Mouse (Mus musculus): ENCODE measurements at regions not wholly inside any gene's neighbourhood (a gene's known extent, or its start where the extent isn't known, plus 50 kb on each side); places are given as distances from the start of the nearest gene placed in this dataset.

GRCm38 (mm10) chr1:76427439-76427838 lies 881.4 kb downstream of the Slc4a3 start:
- ATAC-seq, result no peak
- Histone ChIP-seq H3K27ac (ENCODE audit: low read length) (no peak overlapping the region), H3K9ac (ENCODE audit: low read depth, low read length) (no peak overlapping the region), H3K4me3 (ENCODE audit: low read depth, low read length) (no peak overlapping the region), H3K36me3 (ENCODE audit: control insufficient read depth, insufficient read depth, low read length) (no peaks in the 10 kb centered on the region), H3K27me3 (ENCODE audit: control insufficient read depth, insufficient read depth, low read depth, low read length) (no peaks in the 10 kb centered on the region), H3K4me1 (ENCODE audit: control insufficient read depth, insufficient read depth, low read length) (no peaks in the 10 kb centered on the region), H3K4me2 (ENCODE audit: low read length) (no peak overlapping the region), H3K9me3 (replicated peaks; ENCODE audit: control insufficient read depth, low read length, poor library complexity, severe bottlenecking) (no peaks in the 10 kb centered on the region)
- 89% methylated on average over 7 of the region's 7 CpGs for WGBS

DNA sequence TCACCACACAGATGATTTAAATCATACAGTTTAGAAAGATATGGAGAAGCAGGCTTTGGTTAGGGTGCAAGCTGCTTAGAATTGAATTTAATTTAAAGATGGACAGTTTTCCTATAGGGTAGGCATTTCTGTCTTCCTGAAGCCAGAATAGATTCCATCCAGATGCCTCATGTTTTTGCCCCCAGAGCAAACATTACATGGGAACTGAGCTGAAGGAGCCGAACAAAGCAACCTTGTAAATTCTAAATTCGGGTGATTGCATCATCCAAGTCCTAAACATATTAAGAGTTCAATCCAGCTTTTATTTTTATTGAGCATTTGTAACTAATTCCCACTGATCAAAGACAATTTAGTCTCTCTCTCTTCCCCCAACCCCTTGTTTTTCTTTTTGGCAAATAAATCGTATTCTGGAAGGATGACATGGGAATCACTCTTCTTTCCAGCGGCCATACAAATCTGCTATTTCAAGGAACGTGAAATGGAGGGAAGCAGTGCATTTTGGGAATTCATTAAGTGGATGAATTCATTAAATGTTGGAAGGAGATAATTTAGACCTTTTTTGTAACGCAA lies 884.1 kb downstream of the Slc4a3 start:
- Histone ChIP-seq H3K4me1 (ENCODE audit: control insufficient read depth, insufficient read depth, low read length) (peaks cover 5% of the 10 kb centered on the region), H3K27ac (ENCODE audit: low read length) (no peak overlapping the region), H3K9me3 (replicated peaks; ENCODE audit: control insufficient read depth, low read length, poor library complexity, severe bottlenecking) (no peaks in the 10 kb centered on the region), H3K9ac (ENCODE audit: low read depth, low read length) (no peak overlapping the region), H3K27me3 (ENCODE audit: control insufficient read depth, insufficient read depth, low read depth, low read length) (no peaks in the 10 kb centered on the region; the same call in 1 of the 2 replicates), H3K4me3 (ENCODE audit: low read depth, low read length) (no peak overlapping the region), H3K4me2 (ENCODE audit: low read length) (no peak overlapping the region), H3K36me3 (ENCODE audit: control insufficient read depth, insufficient read depth, low read length) (no peaks in the 10 kb centered on the region)
- ATAC-seq, result no peak
- 65% methylated on average over 6 of the region's 6 CpGs for WGBS

- Histone ChIP-seq H3K9me3 (replicated peaks; ENCODE audit: control insufficient read depth, low read length, poor library complexity, severe bottlenecking) (no peaks in the 10 kb centered on the region), H3K9ac (ENCODE audit: low read depth, low read length) (no peak overlapping the region), H3K36me3 (ENCODE audit: control insufficient read depth, insufficient read depth, low read length) (no peaks in the 10 kb centered on the region), H3K4me2 (ENCODE audit: low read length) (no peak overlapping the region), H3K4me3 (ENCODE audit: low read depth, low read length) (no peak overlapping the region), H3K27ac (ENCODE audit: low read length) (no peak overlapping the region), H3K4me1 (ENCODE audit: control insufficient read depth, insufficient read depth, low read length) (peaks cover 5% of the 10 kb centered on the region), H3K27me3 (ENCODE audit: control insufficient read depth, insufficient read depth, low read depth, low read length) (no peaks in the 10 kb centered on the region; the same call in 1 of the 2 replicates)
- no peak; the same call in 1 of the 2 replicates for ATAC-seq
- 10% methylated on average over 6 of the region's 6 CpGs for WGBS
Measured at GRCm38 (mm10) chr1:76433481-76433941, 887.4 kb downstream of the Slc4a3 start.

GRCm38 (mm10) chr1:76450539-76451214 lies 904.6 kb downstream of the Slc4a3 start:
- no peaks in the 10 kb centered on the region for H3K36me3 ChIP-seq (ENCODE audit: control insufficient read depth, insufficient read depth, low read length)
- H3K4me3 ChIP-seq (ENCODE audit: low read depth, low read length), result no peak overlapping the region

DNA sequence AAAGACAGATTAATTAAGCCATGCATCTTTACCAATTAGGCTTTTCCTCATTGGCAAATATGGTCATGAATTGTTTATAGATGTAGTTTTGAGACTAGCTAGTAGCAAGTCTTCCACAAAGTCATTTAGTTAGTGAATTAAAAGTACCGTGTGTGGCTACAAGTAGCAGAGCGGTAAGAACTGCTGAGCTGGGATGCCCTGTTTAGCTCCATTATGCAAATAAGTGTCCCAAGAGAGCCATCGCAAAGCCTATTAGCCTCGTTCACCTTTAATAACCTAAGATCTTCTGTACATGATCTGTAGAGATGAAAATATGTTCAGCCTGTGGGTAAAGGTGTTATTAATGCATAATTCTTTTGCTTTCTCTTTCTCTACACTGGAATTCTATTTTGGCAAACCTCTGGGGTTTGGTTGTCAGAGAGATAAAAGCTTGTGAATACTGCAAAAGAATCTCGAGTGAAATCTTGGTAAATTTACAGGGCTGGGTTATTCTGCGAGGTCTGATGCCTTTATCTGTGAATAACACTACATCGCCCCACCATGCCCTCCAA lies 907.2 kb downstream of the Slc4a3 start:
- Histone ChIP-seq H3K27ac (ENCODE audit: low read length) (no peak overlapping the region), H3K4me2 (ENCODE audit: low read length) (0 out of 2 replicates have a peak overlapping the region, but pooled peaks have one; percentile 9), H3K27me3 (ENCODE audit: control insufficient read depth, insufficient read depth, low read depth, low read length) (no peaks in the 10 kb centered on the region), H3K4me1 (ENCODE audit: control insufficient read depth, insufficient read depth, low read length) (peaks cover 14% of the 10 kb centered on the region), H3K9ac (ENCODE audit: low read depth, low read length) (no peak overlapping the region), H3K9me3 (replicated peaks; ENCODE audit: control insufficient read depth, low read length, poor library complexity, severe bottlenecking) (no peaks in the 10 kb centered on the region), H3K36me3 (ENCODE audit: control insufficient read depth, insufficient read depth, low read length) (no peaks in the 10 kb centered on the region), H3K4me3 (ENCODE audit: low read depth, low read length) (no peak overlapping the region)
- ATAC-seq, result 0 out of 2 replicates have a peak, but pooled peaks have one; percentile 39
- 46% methylated on average over 7 of the region's 7 CpGs for WGBS

More at GRCm38 (mm10) chr1:76450539-76451214, 904.6 kb downstream of the Slc4a3 start:
- peaks cover 14% of the 10 kb centered on the region for H3K4me1 ChIP-seq (ENCODE audit: control insufficient read depth, insufficient read depth, low read length)
- H3K4me2 ChIP-seq (ENCODE audit: low read length), result no peak overlapping the region
- ATAC-seq, result no peak
- WGBS, result 63% methylated on average over 10 of the region's 10 CpGs
- H3K9me3 ChIP-seq (replicated peaks; ENCODE audit: control insufficient read depth, low read length, poor library complexity, severe bottlenecking), result no peaks in the 10 kb centered on the region
- no peak overlapping the region for H3K9ac ChIP-seq (ENCODE audit: low read depth, low read length)
- H3K27ac ChIP-seq (ENCODE audit: low read length), result no peak overlapping the region
- no peaks in the 10 kb centered on the region for H3K27me3 ChIP-seq (ENCODE audit: control insufficient read depth, insufficient read depth, low read depth, low read length)

- 94% methylated on average over 2 of the region's 2 CpGs for WGBS
- Histone ChIP-seq H3K9ac (ENCODE audit: low read depth, low read length) (no peak overlapping the region), H3K4me2 (ENCODE audit: low read length) (no peak overlapping the region), H3K27ac (ENCODE audit: low read length) (no peak overlapping the region), H3K4me3 (ENCODE audit: low read depth, low read length) (no peak overlapping the region), H3K9me3 (replicated peaks; ENCODE audit: control insufficient read depth, low read length, poor library complexity, severe bottlenecking) (no peaks in the 10 kb centered on the region), H3K4me1 (ENCODE audit: control insufficient read depth, insufficient read depth, low read length) (no peaks in the 10 kb centered on the region), H3K36me3 (ENCODE audit: control insufficient read depth, insufficient read depth, low read length) (no peaks in the 10 kb centered on the region), H3K27me3 (ENCODE audit: control insufficient read depth, insufficient read depth, low read depth, low read length) (no peaks in the 10 kb centered on the region)
- ATAC-seq, result no peak
Measured at GRCm38 (mm10) chr1:76466562-76466961, 920.5 kb downstream of the Slc4a3 start.

- H3K4me2 ChIP-seq (ENCODE audit: low read length), result no peak overlapping the region
- no peak overlapping the region for H3K4me3 ChIP-seq (ENCODE audit: low read depth, low read length)
- 93% methylated on average over 4 of the region's 4 CpGs for WGBS
- no peak for ATAC-seq
- H3K27ac ChIP-seq (ENCODE audit: low read length), result no peak overlapping the region
- H3K9ac ChIP-seq (ENCODE audit: low read depth, low read length), result no peak overlapping the region
- H3K9me3 ChIP-seq (replicated peaks; ENCODE audit: control insufficient read depth, low read length, poor library complexity, severe bottlenecking), result no peaks in the 10 kb centered on the region
- no peaks in the 10 kb centered on the region for H3K27me3 ChIP-seq (ENCODE audit: control insufficient read depth, insufficient read depth, low read depth, low read length)
- no peaks in the 10 kb centered on the region for H3K36me3 ChIP-seq (ENCODE audit: control insufficient read depth, insufficient read depth, low read length)
- H3K4me1 ChIP-seq (ENCODE audit: control insufficient read depth, insufficient read depth, low read length), result peaks cover 2% of the 10 kb centered on the region; the same call in 1 of the 2 replicates
Measured at GRCm38 (mm10) chr1:76484193-76484592, 938.1 kb downstream of the Slc4a3 start.

- H3K4me1 ChIP-seq (ENCODE audit: control insufficient read depth, insufficient read depth, low read length), result peaks cover 26% of the 10 kb centered on the region
- H3K27ac ChIP-seq (ENCODE audit: low read length), result no peak overlapping the region
- no peak overlapping the region for H3K4me3 ChIP-seq (ENCODE audit: low read depth, low read length)
- no peak for ATAC-seq
- WGBS, result 93% methylated on average over 4 of the region's 4 CpGs
- H3K36me3 ChIP-seq (ENCODE audit: control insufficient read depth, insufficient read depth, low read length), result no peaks in the 10 kb centered on the region
- H3K9me3 ChIP-seq (replicated peaks; ENCODE audit: control insufficient read depth, low read length, poor library complexity, severe bottlenecking), result no peaks in the 10 kb centered on the region
- H3K9ac ChIP-seq (ENCODE audit: low read depth, low read length), result no peak overlapping the region
- no peak overlapping the region for H3K4me2 ChIP-seq (ENCODE audit: low read length)
- H3K27me3 ChIP-seq (ENCODE audit: control insufficient read depth, insufficient read depth, low read depth, low read length), result no peaks in the 10 kb centered on the region
Measured at GRCm38 (mm10) chr1:76487481-76487880, 941.4 kb downstream of the Slc4a3 start.
